Mouse (Mus musculus) hindbrain, embryonic 16.5 days (tissue): ENCODE data around the gene Sycp2l. TPM values are rescaled to one million over a fixed set of nuclear protein-coding genes. Genes with fewer than 3 reads are reported as not detected.

ENCODE experiments used
- polyA plus RNA-seq: library from polyadenylated mRNA; unstranded; fragments of >200 nt; fragmentation: Nextera tagmentation; extraction: Ambion mirVana; gene quantifications from 2 replicates; pipeline ENCODE4 v1.2.1, GENCODE M21; 2015

The Sycp2l gene
- polyA plus RNA-seq, 1 experiment from 2014 or later, result 0.09 TPM

Other genes starting within 250 kb of the Sycp2l start
- 55.1 and 55.6 TPM in 2 replicates for gene Pak1ip1, start 113.3 kb upstream of the Sycp2l start, polyA plus RNA-seq
- gene Tmem14c, start 98.0 kb upstream of the Sycp2l start, polyA plus RNA-seq, result 123 and 139 TPM in 2 replicates
- 2.3 and 2.4 TPM in 2 replicates for gene Mak, start 34.6 kb upstream of the Sycp2l start, polyA plus RNA-seq
- gene Gcm2, start 3.3 kb upstream of the Sycp2l start, polyA plus RNA-seq, result not detected in 2 replicates
- gene Elovl2, start 106.1 kb downstream of the Sycp2l start, polyA plus RNA-seq, result 36.4 and 43.1 TPM in 2 replicates
- gene Smim13, start 135.5 kb downstream of the Sycp2l start, polyA plus RNA-seq, result 28.5 and 31.3 TPM in 2 replicates
- not detected in 2 replicates for gene Gm17364, start 159.7 kb downstream of the Sycp2l start, polyA plus RNA-seq